Mouse (Mus musculus) myocyte (in vitro differentiated cells): ENCODE data around the gene Zdhhc5.

Experiments
- CEBPB ChIP-seq: IDR thresholded peaks from 2 replicates; pipeline ENCODE4 v1.6.1; 2011; ENCODE audit warnings: mild to moderate bottlenecking, moderate library complexity; ENCODE audit not compliant: poor library complexity, insufficient read depth, severe bottlenecking
- E2F4 ChIP-seq: IDR thresholded peaks from one replicate; pipeline ENCODE4 v1.6.1; 2011; ENCODE audit warnings: mild to moderate bottlenecking, control low read depth, moderate library complexity; ENCODE audit not compliant: insufficient read depth
- MAX ChIP-seq: IDR thresholded peaks from one replicate; pipeline ENCODE4 v1.6.1; 2011; ENCODE audit warnings: low read depth, mild to moderate bottlenecking, control low read depth
- MYOD1 ChIP-seq, 3 experiments: IDR thresholded peaks; one replicate each; pipeline ENCODE4 v1.6.1; 2011; ENCODE audit warnings: control low read depth in 2 of 3, low read depth in 2 of 3, mild to moderate bottlenecking in 2 of 3, moderate library complexity in 1 of 3; ENCODE audit not compliant: insufficient read length in 2 of 3, control insufficient read depth in 1 of 3
- POLR2A ChIP-seq: IDR thresholded peaks from one replicate; pipeline ENCODE4 v1.6.1; 2011; ENCODE audit warnings: low read depth, mild to moderate bottlenecking, control low read depth, moderate library complexity; ENCODE audit not compliant: insufficient read length
- POLR2AphosphoS2 ChIP-seq: IDR thresholded peaks from one replicate; pipeline ENCODE4 v1.6.1; 2011; ENCODE audit warnings: low read depth, control low read depth; ENCODE audit not compliant: insufficient read length
- TCF12 ChIP-seq: IDR thresholded peaks from one replicate; pipeline ENCODE4 v1.6.1; 2011; ENCODE audit warnings: mild to moderate bottlenecking, control low read depth; ENCODE audit not compliant: poor library complexity, insufficient read depth, severe bottlenecking
- USF1 ChIP-seq: IDR thresholded peaks from one replicate; pipeline ENCODE4 v1.6.1; 2011; ENCODE audit warnings: low read depth, mild to moderate bottlenecking, control low read depth, moderate library complexity

DNA sequence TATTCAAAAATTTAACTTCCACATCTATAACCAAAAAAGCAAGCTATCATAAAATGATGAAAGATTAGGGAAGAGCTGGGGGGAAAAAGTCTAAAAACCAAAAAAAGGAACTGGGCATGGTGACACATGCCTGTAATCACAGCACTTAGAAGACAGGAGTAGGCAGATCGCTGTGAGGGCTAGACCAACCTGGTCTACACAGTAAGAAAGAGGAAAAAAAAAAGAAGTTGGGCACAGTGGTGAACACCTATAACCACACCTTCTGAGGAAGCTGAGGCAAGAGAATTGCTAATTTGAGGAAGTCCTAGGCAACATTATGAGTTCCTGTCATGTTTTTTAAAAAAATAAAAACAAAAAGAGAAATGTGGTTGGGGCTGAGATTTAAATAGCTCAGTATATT is 59.1 kb downstream of the Zdhhc5 start:
- TF ChIP-seq POLR2A (no peak), USF1 (no peak), MAX (no peak), E2F4 (no peak), CEBPB (no peak), POLR2AphosphoS2 (no peak), TCF12 (no peak), MYOD1 (IDR thresholded peaks at IDR 0.05; ENCODE audit: control insufficient read depth in 1 of 3, insufficient read length in 2 of 3, low read depth in 2 of 3) (no peak)
